Mouse (Mus musculus) limb, embryonic 11.5 days (tissue): ENCODE results near the gene H2afx. TPM values are rescaled to one million over a fixed set of nuclear protein-coding genes. Genes with fewer than 3 reads are reported as not detected.

ENCODE experiments used
- ATAC-seq: fragments of 200-750 bp; cut with Nextera tagmentation; 2 replicates; pipeline ENCODE4 v1.8.0; 2017; ENCODE audit warnings: low read depth; ENCODE audit not compliant: insufficient number of reproducible peaks, low FRiP score, low TSS enrichment
- DNase-seq: peaks from one replicate; pipeline ENCODE4 v3.0.0-alpha.2; 2015; ENCODE audit warnings: low spot score
- H3K27ac ChIP-seq: fragments of 300-500 bp; sonication (generic); replicated peaks from 2 replicates; pipeline ENCODE4 v1.5.1; 2014; ENCODE audit warnings: low read depth, mild to moderate bottlenecking, low read length
- H3K27me3 ChIP-seq: fragments of 300-500 bp; sonication (generic); 2 replicates; pipeline ENCODE4 v1.6.1; 2014; ENCODE audit warnings: mild to moderate bottlenecking, low read length, mixed read lengths; ENCODE audit not compliant: control insufficient read depth, insufficient read depth
- H3K36me3 ChIP-seq: fragments of 300-500 bp; sonication (generic); 2 replicates; pipeline ENCODE4 v1.6.1; 2014; ENCODE audit warnings: mild to moderate bottlenecking, low read length, moderate library complexity, mixed read lengths; ENCODE audit not compliant: control insufficient read depth, insufficient read depth
- H3K4me1 ChIP-seq: fragments of 300-500 bp; sonication (generic); 2 replicates; pipeline ENCODE4 v1.6.1; 2014; ENCODE audit warnings: low read length, mixed read lengths; ENCODE audit not compliant: control insufficient read depth, insufficient read depth
- H3K4me2 ChIP-seq: fragments of 300-500 bp; sonication (generic); 2 replicates; pipeline ENCODE4 v1.6.1; 2014; ENCODE audit warnings: low read depth, mild to moderate bottlenecking, moderate library complexity; ENCODE audit not compliant: severe bottlenecking
- H3K4me3 ChIP-seq: fragments of 300-500 bp; sonication (generic); 2 replicates; pipeline ENCODE4 v1.5.1; 2014; ENCODE audit warnings: low read depth, low read length
- H3K9ac ChIP-seq: fragments of 300-500 bp; sonication (generic); 2 replicates; pipeline ENCODE4 v1.6.1; 2014; ENCODE audit warnings: mild to moderate bottlenecking, low read length
- H3K9me3 ChIP-seq: fragments of 300-500 bp; sonication (generic); 2 replicates; pipeline ENCODE4 v1.6.1; 2016; ENCODE audit warnings: low read length; ENCODE audit not compliant: control insufficient read depth
- WGBS: fragments of 180-500 bp; shearing (Covaris S2); extraction: QIAGEN DNeasy Blood & Tissue Kit; methylation state at CpG from one replicate; pipeline ENCODE4 v1.1.7; 2014; 5-methylcytosine and 5-hydroxymethylcytosine counted together
- polyA plus RNA-seq: library from polyadenylated mRNA; unstranded; fragments of >200 nt; fragmentation: Nextera tagmentation; extraction: Ambion mirVana; gene quantifications from 2 replicates; pipeline ENCODE4 v1.2.1, GENCODE M21; 2014

H2afx gene
- polyA plus RNA-seq, 1 experiment from 2014 or later = 525 TPM

DNA sequence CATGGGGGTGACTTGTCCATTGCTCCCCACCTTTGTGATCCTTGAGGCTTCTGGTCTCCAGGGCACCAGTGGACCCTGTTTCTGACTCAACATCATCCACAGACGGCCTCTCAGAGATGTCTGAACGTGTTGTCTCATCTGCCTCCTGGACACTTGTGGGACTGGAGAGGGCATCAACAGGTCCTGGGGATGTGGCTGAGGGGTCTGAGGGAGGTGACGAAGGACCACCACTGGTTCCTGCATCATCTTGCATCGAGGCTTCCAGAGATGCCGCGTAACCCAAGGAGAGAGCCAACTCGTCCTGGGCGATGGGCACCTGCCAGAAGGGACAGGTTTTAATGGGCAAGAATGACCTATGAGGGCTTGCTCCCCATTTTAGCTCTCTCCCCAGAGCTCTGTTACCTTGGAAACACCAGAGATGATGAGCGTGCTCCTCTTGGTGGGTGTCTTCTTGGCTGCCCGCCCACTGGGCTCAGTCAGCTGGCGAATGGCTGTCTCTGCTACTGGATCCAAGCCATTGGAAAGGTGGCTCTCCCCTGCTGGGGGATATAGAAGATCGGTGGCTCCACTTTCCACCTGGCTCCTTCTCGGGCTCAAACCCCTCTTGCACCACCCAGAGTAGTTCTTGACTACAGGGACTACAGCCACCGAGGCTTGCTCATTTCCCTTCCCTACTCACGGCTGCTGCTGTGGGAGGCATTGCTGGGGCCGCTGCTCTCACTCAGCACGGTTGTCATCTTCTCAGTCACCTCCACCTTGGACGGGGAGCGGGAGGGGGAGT, 20.8 kb upstream of the H2afx start:
- H3K9me3 ChIP-seq = no peaks in the 10 kb centered on the region
- no peak for ATAC-seq
- peaks cover 2% of the 10 kb centered on the region; the same call in 1 of the 2 replicates for H3K4me1 ChIP-seq
- no peak overlapping the region for H3K4me2 ChIP-seq
- no peak for DNase-seq
- 81% methylated on average over 19 of the region's 19 CpGs for WGBS
- no peaks in the 10 kb centered on the region for H3K27me3 ChIP-seq
- H3K4me3 ChIP-seq = no peak overlapping the region
- no peak overlapping the region for H3K9ac ChIP-seq
- H3K27ac ChIP-seq = no peak overlapping the region
- no peaks in the 10 kb centered on the region; the same call in 1 of the 2 replicates for H3K36me3 ChIP-seq

DNA sequence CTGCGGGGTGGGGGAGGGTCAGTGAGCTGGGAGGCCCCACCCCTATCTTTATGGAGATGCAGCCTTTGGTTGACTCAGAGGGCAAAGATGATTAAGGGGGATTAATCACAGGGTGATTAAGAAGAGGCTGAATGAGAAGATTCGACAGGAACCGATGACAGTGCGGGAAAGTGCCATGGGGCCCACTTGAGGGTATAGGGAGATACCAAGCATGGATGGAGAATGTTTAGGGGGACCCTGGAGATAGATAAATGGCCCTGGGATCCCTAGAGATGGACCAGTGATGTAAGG, 20.3 kb upstream of the H2afx start:
- ATAC-seq (no peak), DNase-seq (no peak)
- H3K4me1 ChIP-seq = peaks cover 8% of the 10 kb centered on the region
- no peak overlapping the region for H3K4me2 ChIP-seq
- no peaks in the 10 kb centered on the region for H3K27me3 ChIP-seq
- no peaks in the 10 kb centered on the region; the same call in 1 of the 2 replicates for H3K36me3 ChIP-seq
- no peak overlapping the region for H3K9ac ChIP-seq
- H3K9me3 ChIP-seq = no peaks in the 10 kb centered on the region
- H3K4me3 ChIP-seq = no peak overlapping the region
- WGBS = 71% methylated on average over 4 of the region's 4 CpGs
- no peak overlapping the region for H3K27ac ChIP-seq

DNA sequence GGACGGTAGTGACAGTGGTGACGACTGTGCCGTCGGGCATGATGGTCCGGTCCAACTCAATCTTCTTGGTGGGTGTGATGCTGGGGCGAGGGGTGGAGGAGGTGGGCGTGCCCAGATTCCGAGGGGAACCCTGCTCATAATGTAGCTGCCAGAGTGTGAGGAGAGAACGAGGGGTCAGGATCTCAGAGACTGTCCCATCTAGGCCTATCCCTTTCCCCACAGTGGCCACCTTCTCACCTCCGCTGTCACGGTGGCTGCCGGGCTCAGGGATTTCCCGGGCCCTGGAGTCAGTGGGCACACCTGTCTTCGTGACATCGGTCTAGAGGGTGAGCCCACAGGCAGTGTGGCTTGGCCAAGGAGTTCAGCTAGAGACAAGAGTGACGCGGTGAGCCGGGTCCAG, 19.6 kb upstream of the H2afx start:
- ATAC-seq = no peak
- no peaks in the 10 kb centered on the region; the same call in 1 of the 2 replicates for H3K36me3 ChIP-seq
- no peak for DNase-seq
- no peak overlapping the region for H3K9ac ChIP-seq
- peaks cover 11% of the 10 kb centered on the region for H3K4me1 ChIP-seq
- no peak overlapping the region for H3K4me3 ChIP-seq
- no peaks in the 10 kb centered on the region for H3K27me3 ChIP-seq
- H3K9me3 ChIP-seq = no peaks in the 10 kb centered on the region
- no peak overlapping the region for H3K27ac ChIP-seq
- no peak overlapping the region for H3K4me2 ChIP-seq
- 91% methylated on average over 18 of the region's 18 CpGs for WGBS

DNA sequence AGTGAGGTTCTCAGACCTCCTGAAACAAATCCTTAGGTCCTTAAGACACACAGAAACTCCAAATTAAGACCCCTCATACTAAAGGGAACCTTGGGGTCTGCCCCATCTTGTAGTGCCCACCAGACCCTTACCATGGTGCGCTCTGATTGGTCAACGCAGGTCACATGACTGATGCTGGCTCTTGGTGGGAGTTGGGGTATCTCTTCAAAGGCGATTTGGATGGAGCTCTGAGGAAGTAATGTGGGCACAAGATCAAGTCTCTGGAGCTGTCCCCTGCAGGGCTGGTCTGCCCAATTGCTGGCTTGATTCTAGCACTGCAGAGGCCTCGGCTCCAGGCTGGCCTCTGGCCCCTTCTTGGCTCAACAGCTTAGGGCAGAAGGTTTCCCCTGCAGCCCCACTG, 17.0 kb upstream of the H2afx start:
- H3K4me1 ChIP-seq = peaks cover 8% of the 10 kb centered on the region
- no peak overlapping the region for H3K4me3 ChIP-seq
- no peaks in the 10 kb centered on the region for H3K9me3 ChIP-seq
- DNase-seq (no peak), ATAC-seq (no peak)
- H3K4me2 ChIP-seq = no peak overlapping the region
- H3K36me3 ChIP-seq = no peaks in the 10 kb centered on the region; the same call in 1 of the 2 replicates
- H3K27me3 ChIP-seq = no peaks in the 10 kb centered on the region
- WGBS = 68% methylated on average over 4 of the region's 4 CpGs
- no peak overlapping the region for H3K27ac ChIP-seq
- no peak overlapping the region for H3K9ac ChIP-seq

DNA sequence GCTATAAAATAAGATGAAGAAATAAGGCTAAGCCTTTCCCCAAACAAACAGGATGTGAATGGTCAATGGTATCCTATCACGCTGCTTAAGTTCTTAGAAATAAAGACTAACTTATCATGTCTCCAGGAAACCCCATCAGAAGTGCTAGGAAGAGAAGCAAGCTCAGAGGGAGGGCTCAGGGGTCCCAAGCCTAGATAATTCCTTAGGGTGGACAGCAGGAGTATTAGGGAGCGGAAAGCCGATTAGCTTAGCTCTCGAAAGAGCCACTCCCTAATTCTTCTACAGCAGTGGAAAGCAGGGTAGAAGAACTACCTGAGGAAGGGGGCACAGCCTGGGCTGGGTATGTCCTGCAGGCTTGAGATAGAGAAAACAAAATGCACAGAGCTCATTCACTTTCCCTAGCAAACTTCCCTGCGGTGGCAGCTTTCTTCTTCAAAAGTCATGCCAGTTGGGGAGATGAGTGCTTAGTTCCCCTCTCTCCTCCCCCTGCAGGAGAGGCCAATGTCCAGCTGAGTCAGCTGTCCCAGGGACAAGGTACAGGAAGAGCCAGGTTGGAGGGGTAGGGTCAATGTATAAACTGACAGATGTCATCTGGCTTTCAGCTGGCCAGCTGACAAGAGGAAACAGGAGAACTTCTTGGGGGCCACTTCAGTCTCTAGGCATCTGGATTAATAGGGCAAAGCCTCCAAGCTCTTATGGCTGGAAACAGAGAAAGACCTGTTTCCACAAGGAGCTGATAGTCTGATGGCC, 16.2 kb upstream of the H2afx start:
- ATAC-seq = no peak
- Histone ChIP-seq H3K4me2 (peak overlapping the region; percentile 79; the same call in 1 of the 2 replicates), H3K27me3 (no peaks in the 10 kb centered on the region), H3K4me3 (no peak overlapping the region), H3K36me3 (no peaks in the 10 kb centered on the region; the same call in 1 of the 2 replicates), H3K27ac (no peak overlapping the region), H3K4me1 (peaks cover 8% of the 10 kb centered on the region), H3K9ac (no peak overlapping the region), H3K9me3 (no peaks in the 10 kb centered on the region)
- 62% methylated on average over 5 of the region's 5 CpGs for WGBS
- no peak for DNase-seq

DNA sequence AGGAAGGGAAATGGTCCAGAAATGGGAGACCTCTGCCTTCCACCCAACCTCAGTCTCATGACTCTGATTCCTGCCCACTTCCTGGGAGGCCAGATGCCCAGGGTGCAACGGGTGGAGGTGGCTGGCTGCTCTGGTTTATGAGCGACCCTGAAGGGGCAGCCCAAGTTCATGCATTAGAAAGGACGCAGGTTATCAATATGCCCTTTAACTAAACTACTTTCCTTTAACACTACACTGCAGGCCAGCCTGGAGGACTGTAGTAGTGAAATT, 15.7 kb upstream of the H2afx start:
- DNase-seq (no peak), ATAC-seq (no peak)
- peak overlapping the region; percentile 89 for H3K4me3 ChIP-seq
- H3K4me1 ChIP-seq = peaks cover 8% of the 10 kb centered on the region
- peak overlapping the region; percentile 74; the same call in 1 of the 2 replicates for H3K9ac ChIP-seq
- H3K27me3 ChIP-seq = no peaks in the 10 kb centered on the region
- peak overlapping the region; percentile 79 for H3K4me2 ChIP-seq
- H3K36me3 ChIP-seq = no peaks in the 10 kb centered on the region; the same call in 1 of the 2 replicates
- 38% methylated on average over 3 of the region's 3 CpGs for WGBS
- H3K9me3 ChIP-seq = no peaks in the 10 kb centered on the region
- H3K27ac ChIP-seq = no peak overlapping the region

DNA sequence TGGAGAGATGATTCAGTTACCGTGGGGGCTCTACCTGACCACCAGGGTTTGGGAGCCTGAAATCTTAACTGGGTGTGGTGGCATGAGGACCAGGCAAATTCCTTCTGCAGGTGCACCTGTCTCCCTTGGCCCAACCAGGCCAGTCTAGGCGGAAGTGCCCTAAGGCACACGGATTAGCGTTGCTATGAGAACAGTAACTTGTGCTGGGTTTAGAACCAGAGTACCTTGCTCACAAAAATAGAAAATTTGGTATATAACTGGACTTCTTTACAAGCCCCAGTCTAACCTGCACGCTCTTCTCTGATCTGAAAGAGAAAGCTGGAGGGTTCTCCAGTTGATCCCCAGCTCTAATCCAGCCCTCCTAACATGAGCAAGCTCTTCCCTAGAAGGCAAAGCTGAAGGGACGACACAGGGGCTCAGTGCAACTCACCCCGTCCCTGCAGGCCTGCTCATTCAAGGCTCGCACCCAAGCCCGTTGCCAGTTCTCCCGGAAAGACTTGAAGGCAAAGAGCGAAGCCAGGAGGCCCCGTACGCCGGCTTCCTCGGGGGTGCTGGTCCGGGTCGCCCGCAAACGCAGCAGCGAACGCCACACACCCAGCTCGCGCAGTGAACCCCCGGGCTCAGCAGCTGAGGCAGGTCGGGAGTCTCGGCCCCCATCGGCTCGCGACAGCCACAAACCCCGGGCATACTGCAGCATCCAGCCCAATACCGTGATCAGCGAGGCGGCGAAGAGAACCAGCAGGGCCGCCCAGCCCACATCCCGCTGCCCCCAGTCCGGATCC, 15.2 kb upstream of the H2afx start:
- WGBS = 2% methylated on average over 37 of the region's 37 CpGs
- DNase-seq (peak; percentile 49), ATAC-seq (no peak)

More for the DNA sequence above, 15.2 kb upstream of the H2afx start:
- Histone ChIP-seq H3K9me3 (no peaks in the 10 kb centered on the region), H3K9ac (peak overlapping the region; percentile 74), H3K36me3 (no peaks in the 10 kb centered on the region; the same call in 1 of the 2 replicates), H3K4me2 (peak overlapping the region; percentile 79), H3K4me1 (peaks cover 8% of the 10 kb centered on the region), H3K27ac (no peak overlapping the region), H3K4me3 (peak overlapping the region; percentile 89), H3K27me3 (no peaks in the 10 kb centered on the region)
